Mouse (Mus musculus) lung, adult 2 months (tissue): ENCODE results near the gene Fkbp5.

Source experiments
- CTCF ChIP-seq: fragments of 200-500 bp; IDR thresholded peaks from 2 replicates; pipeline ENCODE4 v1.5.1; 2011; ENCODE audit warnings: mild to moderate bottlenecking, low read length, control low read depth; ENCODE audit not compliant: insufficient read depth
- POLR2A ChIP-seq: fragments of 200-500 bp; IDR thresholded peaks from 2 replicates; pipeline ENCODE4 v1.6.1; 2011; ENCODE audit warnings: low read depth, mild to moderate bottlenecking, control low read depth, low read length, borderline replicate concordance; ENCODE audit errors: extremely low read depth

- TF ChIP-seq CTCF (no peak), POLR2A (no peak)
These were observed 155.2 kb downstream of the Fkbp5 start for GRCm38 (mm10) chr17:28361921-28362652.
